Mouse (Mus musculus) embryo, embryonic 9.5 days (tissue): ENCODE results near the gene 4930516K23Rik.

ENCODE experiments used
- DNase-seq: peaks from one replicate; pipeline ENCODE4 v3.0.0-alpha.2; 2017; ENCODE audit errors: extremely low spot score

Gene 4930516K23Rik

DNA sequence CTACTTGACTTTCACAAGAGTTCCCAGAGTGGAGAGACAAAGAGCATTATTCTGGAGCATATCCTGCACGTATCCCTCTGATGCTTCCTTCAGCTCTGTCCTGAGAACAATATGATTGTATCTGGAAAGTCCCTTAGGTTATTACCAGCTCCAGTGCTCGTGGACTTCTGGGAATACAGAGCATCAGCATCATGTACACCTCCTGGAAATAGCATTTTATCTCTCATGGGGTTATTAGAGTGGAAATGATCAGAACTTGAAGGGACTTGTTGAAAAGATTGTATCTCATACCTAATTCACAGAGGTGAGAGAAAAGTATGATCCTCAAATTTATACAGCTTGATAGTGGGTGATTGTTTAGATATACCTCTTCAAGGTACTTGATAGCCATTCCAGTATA is at the start of gene 4930516K23Rik:
TSS of gene 4930516K23Rik (minus strand) at position 101 of the 400 bp plus-strand sequence.
- no peak for DNase-seq

DNA sequence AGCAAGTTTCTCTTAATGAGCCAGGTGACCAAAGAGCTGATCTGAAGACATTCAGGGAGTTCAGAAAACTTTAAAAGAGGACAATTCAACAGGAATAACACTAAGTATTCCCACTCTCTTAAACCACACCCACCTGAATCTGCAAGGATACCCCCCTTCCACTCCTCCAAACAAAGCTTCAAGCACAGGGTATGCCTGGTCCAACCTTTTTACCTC is 43.4 kb upstream of the 4930516K23Rik start, which contains the start of gene Olfr646:
TSS of gene Olfr646 (plus strand) at position 117 of the 216 bp plus-strand sequence.
- no peak for DNase-seq

DNA sequence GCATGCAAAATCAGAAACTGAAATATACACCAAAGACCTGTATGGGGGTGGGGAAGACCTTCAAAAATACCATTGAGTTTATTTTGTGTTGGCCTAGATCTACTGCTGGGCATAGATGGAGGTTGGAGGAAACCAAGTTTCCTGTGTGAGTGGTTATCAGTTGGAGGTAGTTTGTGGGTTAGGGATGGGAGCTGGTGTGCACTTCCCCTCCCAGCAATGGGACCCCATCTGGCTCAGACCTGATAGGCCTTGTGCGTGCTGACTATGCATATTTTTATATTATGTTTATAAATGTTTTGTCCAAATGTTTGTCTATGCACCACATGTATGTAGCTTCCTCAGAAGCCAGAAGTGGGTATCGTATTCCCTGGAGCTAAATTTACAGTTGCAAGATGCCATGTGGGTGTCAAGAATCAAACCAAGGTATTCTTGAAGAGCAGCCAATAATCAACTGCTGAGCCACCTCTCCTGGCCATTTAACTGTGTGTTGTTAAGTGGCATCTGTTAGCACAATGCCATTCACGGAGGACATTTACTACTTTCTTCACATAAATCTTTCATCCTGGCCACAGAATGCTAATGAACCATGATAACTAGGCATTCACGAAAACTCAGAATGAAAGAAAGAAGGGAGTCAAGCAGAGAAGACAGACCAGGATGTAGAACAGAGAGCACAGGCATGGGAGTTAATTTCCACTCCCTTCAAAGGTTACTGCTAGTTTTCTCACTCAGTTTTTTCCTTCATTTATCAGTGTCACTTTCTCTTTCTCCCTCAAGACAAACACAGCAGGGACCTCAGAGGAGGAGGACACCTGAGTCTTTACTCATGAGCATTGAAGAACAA is 42.9 kb upstream of the 4930516K23Rik start:
- DNase-seq = no peak

DNA sequence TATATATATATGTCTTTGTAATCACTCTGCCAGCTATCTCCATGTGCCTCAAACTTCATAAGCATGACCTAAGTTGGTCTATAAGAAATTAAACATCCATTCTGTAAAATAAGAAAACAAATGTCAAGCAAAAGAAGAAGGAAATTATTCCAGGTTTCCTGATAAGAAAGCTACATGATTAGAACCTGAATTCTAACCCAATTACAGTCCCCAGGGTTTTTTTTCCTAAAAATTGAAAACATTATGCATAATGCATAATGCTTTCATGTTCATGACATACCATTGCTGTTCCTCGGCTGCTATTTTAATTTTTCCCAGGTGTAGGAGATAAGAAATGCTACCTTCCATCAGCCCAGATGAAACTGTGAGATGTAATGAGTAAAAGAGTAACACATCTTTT is 24.1 kb upstream of the 4930516K23Rik start, which contains the start of gene Olfr645:
TSS of gene Olfr645 (minus strand) at position 101 of the 400 bp plus-strand sequence.
- DNase-seq = no peak

DNA sequence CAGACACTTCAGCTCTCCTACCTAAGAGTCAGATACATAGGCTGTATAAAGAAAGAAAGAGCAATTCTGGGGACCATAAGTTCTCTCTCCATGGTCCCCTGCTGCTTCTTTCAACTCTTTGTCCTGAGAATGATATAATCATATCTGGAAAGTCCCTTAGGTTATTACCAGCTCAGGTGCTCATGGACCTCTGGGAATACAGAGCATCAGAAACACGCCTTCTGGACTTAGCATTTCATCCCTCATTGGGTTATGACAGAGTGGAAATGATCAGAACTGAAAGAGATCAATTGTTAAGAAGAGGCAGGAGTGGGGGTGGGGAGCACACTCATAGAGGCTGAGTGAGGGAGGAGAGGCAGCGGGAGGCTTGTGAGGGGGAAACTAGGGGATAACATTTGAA is 10.5 kb upstream of the 4930516K23Rik start, which contains the start of gene Olfr644:
TSS of gene Olfr644 (minus strand) at position 101 of the 400 bp plus-strand sequence.
- DNase-seq = no peak

DNA sequence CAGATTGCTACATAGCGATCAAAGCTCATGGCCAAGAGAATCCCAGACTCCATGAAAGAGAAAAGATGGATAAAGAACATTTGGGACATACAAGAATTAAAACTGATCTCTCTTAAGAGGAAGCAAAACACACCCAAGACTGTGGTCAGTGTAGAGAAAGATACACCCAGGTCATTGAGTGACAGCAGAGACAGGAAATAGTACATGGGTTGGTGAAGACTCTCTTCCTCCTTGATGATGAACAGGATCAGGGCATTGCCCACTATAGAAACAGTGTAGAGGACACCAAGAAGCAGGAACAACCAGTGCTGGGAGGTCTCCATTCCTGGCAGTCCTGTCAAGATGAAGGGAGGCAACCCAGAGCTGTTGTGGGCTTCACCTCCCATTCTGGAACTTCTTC is 2.0 kb downstream of the 4930516K23Rik start:
- no peak for DNase-seq

DNA sequence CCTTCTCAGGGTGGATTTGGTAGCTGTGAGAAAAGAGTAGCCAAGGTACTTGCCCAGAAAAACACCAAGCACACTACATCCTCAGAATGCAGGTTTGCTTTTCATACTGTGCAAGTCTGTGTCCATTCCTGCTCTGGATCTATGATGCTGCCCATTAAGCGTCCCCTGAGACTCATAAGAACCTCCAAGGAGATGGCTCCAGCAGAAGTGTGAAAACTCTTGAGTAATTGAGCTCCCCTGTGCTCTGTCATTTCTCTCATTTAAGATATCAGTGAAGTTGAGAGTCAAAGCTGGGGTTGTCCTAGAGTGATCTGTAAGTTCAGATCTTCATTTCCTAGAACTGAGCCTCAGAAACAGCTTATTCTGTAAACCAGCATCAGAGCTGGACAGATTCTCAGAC is 8.7 kb downstream of the 4930516K23Rik start, which contains the start of gene Olfr642:
TSS of gene Olfr642 (minus strand) at position 101 of the 400 bp plus-strand sequence.
- DNase-seq = no peak

DNA sequence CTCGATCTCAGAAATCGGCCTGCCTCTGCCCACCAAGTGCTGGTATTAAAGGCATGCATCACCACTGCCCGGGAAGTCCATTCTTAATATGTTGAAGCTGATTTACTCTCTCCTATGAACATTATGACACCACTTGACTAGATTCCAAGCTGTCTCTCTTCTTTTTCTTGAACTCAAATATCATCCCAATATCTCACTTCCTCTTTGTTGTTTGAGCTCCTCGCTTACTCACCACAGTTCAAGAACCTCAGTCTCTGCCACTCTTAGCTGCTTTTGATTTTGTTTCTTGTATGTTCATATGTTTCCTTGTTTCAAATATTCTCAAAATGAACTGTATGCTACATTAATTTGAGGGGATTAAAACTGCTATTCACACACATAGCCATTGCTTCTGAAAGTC is 10.5 kb downstream of the 4930516K23Rik start:
- DNase-seq = no peak

DNA sequence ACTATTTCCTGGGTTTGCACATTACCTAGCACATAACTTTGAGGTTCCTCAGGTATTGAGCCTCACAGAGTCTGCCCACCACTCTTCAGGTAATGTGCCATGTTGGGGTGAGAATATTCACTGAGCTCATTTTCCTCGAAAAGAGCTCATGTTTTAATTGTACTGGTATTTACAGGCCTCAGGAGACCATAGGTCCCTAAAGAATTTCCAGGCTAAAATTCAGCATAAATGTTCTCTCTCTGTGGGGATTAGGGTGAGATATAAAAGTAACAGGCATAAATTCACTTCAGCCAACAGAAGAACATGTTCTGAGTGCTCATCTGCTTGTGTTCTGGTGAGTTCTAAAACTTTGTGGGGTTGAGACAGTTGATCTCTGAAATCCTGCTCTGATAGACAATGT is 26.1 kb downstream of the 4930516K23Rik start, which contains the start of gene Olfr641:
TSS of gene Olfr641 (plus strand) at position 301 of the 400 bp plus-strand sequence.
- no peak for DNase-seq

DNA sequence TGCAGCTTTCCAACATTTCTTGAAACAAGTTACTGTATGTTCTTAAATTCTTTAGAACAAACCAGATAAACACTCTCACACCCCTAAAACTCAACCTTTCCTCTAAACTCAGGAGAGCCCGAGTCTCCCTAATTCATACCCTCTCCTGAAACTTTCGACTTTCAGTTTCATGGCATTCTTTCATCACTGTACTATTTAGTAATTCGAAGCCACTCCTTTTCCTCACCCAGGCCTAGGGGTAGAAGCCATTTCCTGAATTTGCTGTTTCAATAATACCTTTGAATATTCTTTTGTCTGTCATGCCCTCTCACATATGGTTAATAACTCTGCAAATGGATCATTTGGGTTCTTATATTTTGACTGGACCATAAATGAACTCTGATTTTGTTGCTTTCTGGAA is 34.3 kb downstream of the 4930516K23Rik start:
- no peak for DNase-seq

DNA sequence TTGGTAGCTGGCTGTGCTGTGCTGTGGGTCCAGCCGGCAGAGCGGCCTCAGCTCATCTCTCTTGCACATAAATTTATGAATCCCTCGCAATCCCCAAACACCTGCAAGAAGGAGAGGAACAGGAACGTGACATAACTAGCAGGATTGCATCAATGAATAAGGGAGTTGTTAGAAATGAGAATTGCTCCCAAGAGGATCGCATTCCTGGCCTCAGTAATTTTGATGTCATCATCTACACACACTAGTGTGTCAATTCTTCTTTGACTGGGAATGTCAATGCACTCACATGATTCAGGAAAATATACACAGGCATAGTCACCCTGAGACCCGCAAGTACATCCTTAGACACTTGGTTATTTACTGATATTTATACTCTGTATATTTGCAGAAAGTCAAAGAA is 35.8 kb downstream of the 4930516K23Rik start, which contains the start of gene Olfr640:
TSS of gene Olfr640 (minus strand) at position 101 of the 400 bp plus-strand sequence.
- DNase-seq = no peak

DNA sequence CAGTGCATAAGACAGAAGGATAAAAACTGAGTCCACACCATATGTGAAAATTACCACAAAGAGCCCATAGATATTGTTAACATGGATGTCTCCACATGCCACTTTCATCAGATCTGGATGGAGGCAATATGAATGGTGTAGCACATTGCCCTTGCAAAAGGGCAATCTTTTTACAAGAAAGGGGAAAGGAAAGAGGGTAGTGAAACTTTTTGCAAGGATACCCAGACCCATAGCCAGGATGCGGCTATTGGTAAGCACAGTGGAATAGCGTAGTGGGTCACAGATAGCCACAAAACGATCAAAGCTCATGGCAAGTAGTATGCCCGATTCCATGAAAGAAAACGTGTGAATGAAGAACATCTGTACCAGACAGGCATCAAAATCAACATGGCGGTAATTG is 39.6 kb downstream of the 4930516K23Rik start:
- DNase-seq = no peak

DNA sequence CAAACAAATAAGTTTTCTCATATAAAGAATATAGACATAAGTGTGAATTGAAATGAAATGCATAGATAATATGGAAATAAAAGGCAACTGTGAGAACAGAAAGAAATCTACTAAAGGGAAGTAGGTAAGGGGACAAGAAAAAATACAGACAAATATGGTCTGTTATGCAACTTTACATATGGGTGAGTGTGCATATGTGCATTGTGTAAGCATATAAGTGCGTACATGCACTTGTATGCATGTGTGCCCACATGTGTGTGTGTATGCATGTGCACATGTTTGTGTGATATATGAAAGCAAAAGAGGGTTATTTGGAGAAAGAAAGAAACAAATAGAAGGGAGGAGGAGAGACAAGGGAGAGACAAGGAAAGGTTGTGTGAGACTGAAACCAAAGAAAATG is 42.3 kb downstream of the 4930516K23Rik start:
- no peak for DNase-seq

DNA sequence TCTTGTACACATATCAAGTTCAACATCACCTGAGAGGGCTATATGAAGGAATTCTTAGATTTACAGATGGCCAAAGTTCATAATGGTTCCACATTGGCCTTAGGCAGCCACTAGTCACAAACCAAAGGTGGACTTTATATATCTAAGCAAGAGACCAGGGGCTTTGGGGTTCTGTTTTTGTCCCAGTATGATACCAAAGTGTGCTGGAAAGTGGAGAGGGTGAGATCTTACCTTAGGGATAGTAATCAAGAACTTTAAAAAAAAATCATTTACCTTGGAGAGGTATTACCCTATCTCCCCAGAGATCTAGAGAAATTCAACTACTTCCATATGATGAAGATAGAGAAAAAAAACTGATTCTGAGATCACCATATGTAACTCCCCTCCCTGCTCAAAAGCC is 44.0 kb downstream of the 4930516K23Rik start, which contains the start of gene Olfr639:
TSS of gene Olfr639 (minus strand) at position 101 of the 400 bp plus-strand sequence.
- DNase-seq = no peak
